Mouse (Mus musculus): ENCODE results near the gene Vps25. TPM values are rescaled to one million over a fixed set of nuclear protein-coding genes. Genes with fewer than 3 reads are reported as not detected.

Vps25 gene
- total RNA-seq, 1 experiment: 105 TPM

DNA sequence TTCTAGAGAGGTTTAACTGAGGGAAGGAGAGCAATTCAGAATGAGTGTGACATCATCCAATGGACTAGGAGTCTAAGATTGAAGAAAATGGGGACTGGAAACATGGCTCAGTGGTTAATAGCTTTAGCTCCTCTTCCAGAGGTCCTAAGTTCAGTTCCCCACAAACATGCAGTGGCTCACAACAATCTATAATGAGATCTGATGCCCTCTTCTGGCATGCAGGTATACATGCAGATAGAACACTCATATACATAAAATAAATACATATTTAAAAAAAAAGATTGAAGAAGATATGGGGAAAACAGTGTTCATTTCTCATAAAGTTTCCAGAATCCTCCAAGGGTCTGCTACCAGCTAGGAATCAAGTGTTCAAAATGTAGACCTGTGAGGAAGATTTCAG lies 18.1 kb upstream of the Vps25 start:
- Histone ChIP-seq H3K27ac (ENCODE audit: insufficient read depth, low read depth, low read length, poor library complexity, severe bottlenecking) (no peak overlapping the region), H3K9ac (ENCODE audit: insufficient read depth, low read depth, low read length, poor library complexity, severe bottlenecking) (no peak overlapping the region), H3K36me3 (ENCODE audit: control insufficient read depth, insufficient read depth, low read length, poor library complexity, severe bottlenecking) (no peaks in the 10 kb centered on the region), H3K4me3 (ENCODE audit: insufficient read depth in 1 of 2, low read depth in 1 of 2, low read length in 2 of 2, poor library complexity in 1 of 2, severe bottlenecking in 1 of 2) (no peak overlapping the region), H3K4me1 (ENCODE audit: control insufficient read depth in 2 of 2, insufficient read depth in 2 of 2, low read length in 2 of 2, poor library complexity in 1 of 2) (peaks cover 15 to 21% of the 10 kb centered on the region in 2 experiments), H3K9me3 (ENCODE audit: control insufficient read depth, insufficient read depth, low read depth, low read length) (no peaks in the 10 kb centered on the region)
- DNase-seq (ENCODE audit: low read depth, low spot score): no peak
- no peak for TF ChIP-seq ZNF384 (IDR thresholded peaks at IDR 0.05; ENCODE audit: low read depth, low read length)
- no peak for TF ChIP-seq CHD2 (IDR thresholded peaks at IDR 0.05; ENCODE audit: low read depth, low read length)
- TF ChIP-seq MAFK (IDR thresholded peaks at IDR 0.05; ENCODE audit: insufficient read depth, low read depth, low read length): no peak
- no peak for TF ChIP-seq HCFC1 (IDR thresholded peaks at IDR 0.05; ENCODE audit: borderline replicate concordance, insufficient read depth, low read length)
- TF ChIP-seq ZC3H11A (IDR thresholded peaks at IDR 0.05; ENCODE audit: borderline replicate concordance, low read depth, low read length): no peak
- in situ Hi-C loops (cut with MboI; ENCODE audit: low sequenced_read_pairs in 2 of 2, unreplicated experiment in 2 of 2): no loop called here

DNA sequence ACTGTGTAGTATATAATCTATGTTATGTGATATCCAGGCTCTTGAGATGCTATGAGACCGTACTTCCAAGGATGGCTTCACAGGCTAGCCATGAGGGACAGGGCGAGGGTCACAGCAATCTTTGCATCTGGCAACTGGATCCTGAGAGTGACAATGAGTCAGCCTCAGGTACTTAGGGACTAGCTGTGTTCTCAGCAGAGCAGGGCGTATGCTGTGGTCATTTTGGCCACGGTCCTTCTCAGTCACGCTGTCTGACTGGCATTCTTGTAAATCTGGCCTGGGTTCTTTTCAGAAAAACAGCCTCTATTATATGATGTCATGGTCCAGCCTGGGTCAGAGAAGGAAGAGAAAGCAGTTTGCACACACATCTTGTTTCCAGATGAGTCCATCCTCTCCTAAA lies 16.7 kb upstream of the Vps25 start:
- no peak for TF ChIP-seq CHD2 (IDR thresholded peaks at IDR 0.05; ENCODE audit: low read depth, low read length)
- no peak for TF ChIP-seq ZC3H11A (IDR thresholded peaks at IDR 0.05; ENCODE audit: borderline replicate concordance, low read depth, low read length)
- TF ChIP-seq HCFC1 (IDR thresholded peaks at IDR 0.05; ENCODE audit: borderline replicate concordance, insufficient read depth, low read length): no peak
- TF ChIP-seq MAFK (IDR thresholded peaks at IDR 0.05; ENCODE audit: insufficient read depth, low read depth, low read length): no peak
- no peak for TF ChIP-seq ZNF384 (IDR thresholded peaks at IDR 0.05; ENCODE audit: low read depth, low read length)
- Histone ChIP-seq H3K4me3 (ENCODE audit: insufficient read depth in 1 of 2, low read depth in 1 of 2, low read length in 2 of 2, poor library complexity in 1 of 2, severe bottlenecking in 1 of 2) (no peak overlapping the region), H3K9ac (ENCODE audit: insufficient read depth, low read depth, low read length, poor library complexity, severe bottlenecking) (no peak overlapping the region), H3K36me3 (ENCODE audit: control insufficient read depth, insufficient read depth, low read length, poor library complexity, severe bottlenecking) (no peaks in the 10 kb centered on the region), H3K27ac (ENCODE audit: insufficient read depth, low read depth, low read length, poor library complexity, severe bottlenecking) (no peak overlapping the region), H3K9me3 (ENCODE audit: control insufficient read depth, insufficient read depth, low read depth, low read length) (no peaks in the 10 kb centered on the region), H3K4me1 (ENCODE audit: control insufficient read depth in 2 of 2, insufficient read depth in 2 of 2, low read length in 2 of 2, poor library complexity in 1 of 2) (peaks cover 6 to 9% of the 10 kb centered on the region in 2 experiments)
- DNase-seq (ENCODE audit: low read depth, low spot score): no peak
- in situ Hi-C loops (cut with MboI; ENCODE audit: low sequenced_read_pairs in 2 of 2, unreplicated experiment in 2 of 2): no loop called here

DNA sequence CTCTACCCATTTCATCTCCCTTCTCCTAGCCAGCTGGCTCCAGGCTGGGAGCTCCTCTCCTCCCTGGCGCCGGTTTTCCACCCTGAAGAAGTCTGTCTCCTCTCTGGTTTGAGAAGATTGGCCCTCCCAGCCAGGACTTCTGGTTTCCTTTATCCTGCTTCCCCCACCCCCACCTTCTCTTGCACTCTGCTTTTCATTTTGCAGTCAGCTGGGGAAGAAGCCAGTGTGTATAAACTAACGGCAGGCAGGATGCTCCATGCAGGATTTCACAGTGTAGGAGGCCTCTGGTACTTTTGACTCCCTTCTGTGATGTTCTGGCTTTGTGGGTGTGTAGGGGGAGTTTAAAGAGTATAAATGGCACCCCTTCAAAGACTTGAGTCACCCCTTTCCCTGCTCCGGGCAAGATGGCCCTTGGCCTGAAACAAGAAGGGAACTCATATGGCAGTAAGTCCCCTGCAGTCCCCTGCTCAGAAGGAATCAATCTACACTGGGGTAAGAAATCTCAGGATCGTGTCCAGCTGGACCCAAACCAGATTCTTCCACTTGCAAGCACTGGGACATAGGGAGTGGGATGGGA lies 15.3 kb upstream of the Vps25 start:
- TF ChIP-seq CHD2 (IDR thresholded peaks at IDR 0.05; ENCODE audit: low read depth, low read length) (no peak), MAFK (IDR thresholded peaks at IDR 0.05; ENCODE audit: insufficient read depth, low read depth, low read length) (no peak), ZNF384 (IDR thresholded peaks at IDR 0.05; ENCODE audit: low read depth, low read length) (no peak), HCFC1 (IDR thresholded peaks at IDR 0.05; ENCODE audit: borderline replicate concordance, insufficient read depth, low read length) (no peak), ZC3H11A (IDR thresholded peaks at IDR 0.05; ENCODE audit: borderline replicate concordance, low read depth, low read length) (no peak)
- Histone ChIP-seq H3K4me1 (ENCODE audit: control insufficient read depth in 2 of 2, insufficient read depth in 2 of 2, low read length in 2 of 2, poor library complexity in 1 of 2) (peaks cover under 1 to 3% of the 10 kb centered on the region in 2 experiments; a peak in 2 of 4 replicates), H3K9me3 (ENCODE audit: control insufficient read depth, insufficient read depth, low read depth, low read length) (no peaks in the 10 kb centered on the region), H3K9ac (ENCODE audit: insufficient read depth, low read depth, low read length, poor library complexity, severe bottlenecking) (no peak overlapping the region), H3K27ac (ENCODE audit: insufficient read depth, low read depth, low read length, poor library complexity, severe bottlenecking) (no peak overlapping the region), H3K36me3 (ENCODE audit: control insufficient read depth, insufficient read depth, low read length, poor library complexity, severe bottlenecking) (no peaks in the 10 kb centered on the region), H3K4me3 (ENCODE audit: insufficient read depth in 1 of 2, low read depth in 1 of 2, low read length in 2 of 2, poor library complexity in 1 of 2, severe bottlenecking in 1 of 2) (no peak overlapping the region)
- in situ Hi-C loops (cut with MboI; ENCODE audit: low sequenced_read_pairs in 2 of 2, unreplicated experiment in 2 of 2): no loop called here
- no peak for DNase-seq (ENCODE audit: low read depth, low spot score)

DNA sequence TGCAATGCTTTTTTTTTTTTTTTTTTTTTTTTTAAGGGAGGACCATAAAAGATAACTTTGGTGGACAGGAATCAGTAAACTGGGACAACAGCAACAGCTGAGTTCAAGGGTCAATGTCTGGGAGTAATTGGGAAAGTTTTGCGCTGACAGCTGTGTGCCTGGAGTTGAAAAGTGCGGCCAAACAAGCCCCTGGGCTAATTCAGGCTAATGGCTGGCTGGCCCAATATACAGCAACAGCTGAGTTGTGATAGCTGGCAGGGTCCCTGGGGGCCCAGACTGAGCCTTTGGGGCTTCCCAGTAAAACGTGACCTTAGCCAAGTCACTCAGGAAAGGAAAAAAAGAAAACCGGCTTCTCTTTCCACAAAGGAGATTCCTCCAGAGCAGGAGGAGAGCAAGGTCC lies 8.4 kb upstream of the Vps25 start:
- Histone ChIP-seq H3K9me3 (ENCODE audit: control insufficient read depth, insufficient read depth, low read depth, low read length) (no peaks in the 10 kb centered on the region), H3K27ac (ENCODE audit: insufficient read depth, low read depth, low read length, poor library complexity, severe bottlenecking) (no peak overlapping the region), H3K4me1 (ENCODE audit: control insufficient read depth in 2 of 2, insufficient read depth in 2 of 2, low read length in 2 of 2, poor library complexity in 1 of 2) (peaks cover 0 to 15% of the 10 kb centered on the region in 2 experiments; a peak in 1 of 4 replicates), H3K4me3 (ENCODE audit: insufficient read depth in 1 of 2, low read depth in 1 of 2, low read length in 2 of 2, poor library complexity in 1 of 2, severe bottlenecking in 1 of 2) (no peak overlapping the region), H3K9ac (ENCODE audit: insufficient read depth, low read depth, low read length, poor library complexity, severe bottlenecking) (no peak overlapping the region), H3K36me3 (ENCODE audit: control insufficient read depth, insufficient read depth, low read length, poor library complexity, severe bottlenecking) (no peaks in the 10 kb centered on the region)
- no peak for TF ChIP-seq ZC3H11A (IDR thresholded peaks at IDR 0.05; ENCODE audit: borderline replicate concordance, low read depth, low read length)
- TF ChIP-seq CHD2 (IDR thresholded peaks at IDR 0.05; ENCODE audit: low read depth, low read length): no peak
- no peak for TF ChIP-seq HCFC1 (IDR thresholded peaks at IDR 0.05; ENCODE audit: borderline replicate concordance, insufficient read depth, low read length)
- TF ChIP-seq ZNF384 (IDR thresholded peaks at IDR 0.05; ENCODE audit: low read depth, low read length): no peak
- no peak for DNase-seq (ENCODE audit: low read depth, low spot score)
- in situ Hi-C loops (cut with MboI; ENCODE audit: low sequenced_read_pairs in 2 of 2, unreplicated experiment in 2 of 2): no loop called here

Data from ES-E14 (cell line).